Mouse (Mus musculus) macrophage (primary cell): ENCODE measurements around the gene Nhlh1. TPM values are rescaled to one million over a fixed set of nuclear protein-coding genes. Genes with fewer than 3 reads are reported as not detected.

Source experiments
- H3K27ac ChIP-seq: fragments of 350-480 bp; formaldehyde crosslinking; 2 replicates; pipeline ENCODE4 v1.9.0; 2021
- H3K36me3 ChIP-seq: fragments of 350-480 bp; formaldehyde crosslinking; 2 replicates; pipeline ENCODE4 v1.9.0; 2021; ENCODE audit errors: inconsistent target
- H3K4me3 ChIP-seq: fragments of 350-480 bp; formaldehyde crosslinking; 2 replicates; pipeline ENCODE4 v1.9.0; 2021; ENCODE audit errors: inconsistent target
- H3K79me2 ChIP-seq: fragments of 350-480 bp; formaldehyde crosslinking; 2 replicates; pipeline ENCODE4 v1.9.0; 2021; ENCODE audit errors: inconsistent target
- WGBS: methylation state at CpG from one replicate; pipeline ENCODE4 v1.1.7; 2026; ENCODE audit warnings: inconsistent platforms; ENCODE audit not compliant: missing documents; 5-methylcytosine and 5-hydroxymethylcytosine counted together
- polyA plus RNA-seq: library from polyadenylated mRNA; stranded (reverse); fragments of 250-400 nt; gene quantifications from 3 replicates; pipeline ENCODE4 v1.2.4, GENCODE M21; 2018; ENCODE audit warnings: inconsistent platforms
- total RNA-seq, 78 experiments: library from RNA; depleted of rRNA; stranded (reverse); fragments of 250-400 nt; gene quantifications; 1 replicate in 9 of 78; 2 replicates in 24 of 78; 3 replicates in 43 of 78; 4 replicates in 2 of 78; pipeline ENCODE4 v1.2.4; 2018; ENCODE audit warnings: inconsistent platforms in 56 of 78

Nhlh1 gene
- under 1 TPM in 1 of 26 experiments, not detected in 25; 0.23 TPM for total RNA-seq (2018; cell fraction: chromatin; rRNA removed)
- not detected for total RNA-seq (2018; cell fraction: cytosol; rRNA removed)
- total RNA-seq (2018; cell fraction: nucleus; rRNA removed), result not detected
- not detected in 3 replicates for polyA plus RNA-seq

- Histone ChIP-seq H3K27ac (no peak within 1 kb of the TSS), H3K36me3 (no peaks in the 10 kb centered on the region), H3K79me2 (no peaks in the 10 kb centered on the region), H3K4me3 (no peak within 1 kb of the TSS)
- 73% methylated on average over 2 of the region's 2 CpGs for WGBS
Measured at GRCm38 (mm10) chr1:172057491-172057921, at the start of gene Nhlh1. Gene Nhlh1 (minus strand): TSS chr1:172057573.

GRCm38 (mm10) chr1:172105101-172105500 lies 47.7 kb upstream of the Nhlh1 start:
- Histone ChIP-seq H3K4me3 (no peak overlapping the region), H3K79me2 (no peaks in the 10 kb centered on the region), H3K36me3 (peaks cover 94% of the 10 kb centered on the region), H3K27ac (no peak overlapping the region)
- 86% methylated on average over 11 of the region's 11 CpGs for WGBS

GRCm38 (mm10) chr1:172103619-172104018 lies 46.2 kb upstream of the Nhlh1 start:
- no peak overlapping the region for H3K4me3 ChIP-seq
- 89% methylated on average over 4 of the region's 4 CpGs for WGBS
- H3K27ac ChIP-seq, result no peak overlapping the region
- peaks cover 94% of the 10 kb centered on the region for H3K36me3 ChIP-seq
- H3K79me2 ChIP-seq, result no peaks in the 10 kb centered on the region

- no peak overlapping the region for H3K4me3 ChIP-seq
- H3K79me2 ChIP-seq, result no peaks in the 10 kb centered on the region
- WGBS, result 92% methylated on average over 6 of the region's 6 CpGs
- H3K27ac ChIP-seq, result no peak overlapping the region
- peaks cover 77% of the 10 kb centered on the region for H3K36me3 ChIP-seq
Measured at GRCm38 (mm10) chr1:172099325-172100033, 42.1 kb upstream of the Nhlh1 start.

GRCm38 (mm10) chr1:172095202-172095601 lies 37.8 kb upstream of the Nhlh1 start:
- 82% methylated on average over 6 of the region's 6 CpGs for WGBS

GRCm38 (mm10) chr1:172094295-172094694 lies 36.9 kb upstream of the Nhlh1 start:
- Histone ChIP-seq H3K36me3 (peaks cover 77% of the 10 kb centered on the region), H3K79me2 (peaks cover 7% of the 10 kb centered on the region; the same call in 1 of the 2 replicates), H3K4me3 (no peak overlapping the region), H3K27ac (no peak overlapping the region)

More at GRCm38 (mm10) chr1:172095202-172095601, 37.8 kb upstream of the Nhlh1 start:
- Histone ChIP-seq H3K36me3 (peaks cover 77% of the 10 kb centered on the region), H3K4me3 (no peak overlapping the region), H3K79me2 (no peaks in the 10 kb centered on the region; the same call in 1 of the 2 replicates), H3K27ac (no peak overlapping the region)

GRCm38 (mm10) chr1:172093522-172093921 lies 36.1 kb upstream of the Nhlh1 start:
- WGBS, result 81% methylated on average over 3 of the region's 3 CpGs
- Histone ChIP-seq H3K4me3 (no peak overlapping the region), H3K36me3 (peaks cover 79% of the 10 kb centered on the region), H3K27ac (no peak overlapping the region), H3K79me2 (peaks cover 14% of the 10 kb centered on the region; the same call in 1 of the 2 replicates)

GRCm38 (mm10) chr1:172082899-172083445 lies 25.6 kb upstream of the Nhlh1 start:
- Histone ChIP-seq H3K27ac (peak overlapping the region; percentile 82), H3K36me3 (peaks cover 20% of the 10 kb centered on the region), H3K4me3 (peak overlapping the region; percentile 95), H3K79me2 (peaks cover 100% of the 10 kb centered on the region)
- WGBS, result 1% methylated on average over 24 of the region's 24 CpGs

GRCm38 (mm10) chr1:172082101-172082898 lies 24.9 kb upstream of the Nhlh1 start, which contains the start of the genes Copa and Ncstn:
Gene Copa (plus strand): TSS chr1:172082529.
Gene Ncstn (minus strand): TSS chr1:172082795.
- Histone ChIP-seq H3K36me3 (peaks cover 23% of the 10 kb centered on the region), H3K4me3 (peak within 1 kb of the TSS; percentile 95), H3K79me2 (peaks cover 100% of the 10 kb centered on the region), H3K27ac (peak within 1 kb of the TSS; percentile 82)
- WGBS, result under 1% methylated on average over 40 of the region's 40 CpGs

- peaks cover 70% of the 10 kb centered on the region for H3K79me2 ChIP-seq
- H3K4me3 ChIP-seq, result no peak overlapping the region
- WGBS, result 85% methylated on average over 5 of the region's 5 CpGs
- no peak overlapping the region for H3K27ac ChIP-seq
- peaks cover 62% of the 10 kb centered on the region for H3K36me3 ChIP-seq
Measured at GRCm38 (mm10) chr1:172077981-172078380, 20.6 kb upstream of the Nhlh1 start.

- Histone ChIP-seq H3K36me3 (peaks cover 92% of the 10 kb centered on the region), H3K4me3 (no peak overlapping the region), H3K27ac (no peak overlapping the region), H3K79me2 (peaks cover 16% of the 10 kb centered on the region; the same call in 1 of the 2 replicates)
- WGBS, result 95% methylated on average over 7 of the region's 7 CpGs
Measured at GRCm38 (mm10) chr1:172072604-172073003, 15.2 kb upstream of the Nhlh1 start.

- no peak overlapping the region for H3K27ac ChIP-seq
Measured at GRCm38 (mm10) chr1:172071556-172071955, 14.2 kb upstream of the Nhlh1 start.

GRCm38 (mm10) chr1:172070227-172070626 lies 12.9 kb upstream of the Nhlh1 start:
- H3K79me2 ChIP-seq, result no peaks in the 10 kb centered on the region
- peaks cover 100% of the 10 kb centered on the region for H3K36me3 ChIP-seq
- 100% methylated on average over 6 of the region's 6 CpGs for WGBS
- H3K27ac ChIP-seq, result no peak overlapping the region
- H3K4me3 ChIP-seq, result no peak overlapping the region

More at GRCm38 (mm10) chr1:172071556-172071955, 14.2 kb upstream of the Nhlh1 start:
- Histone ChIP-seq H3K79me2 (peaks cover 6% of the 10 kb centered on the region; the same call in 1 of the 2 replicates), H3K36me3 (peaks cover 100% of the 10 kb centered on the region), H3K4me3 (no peak overlapping the region)
- WGBS, result 76% methylated on average over 4 of the region's 4 CpGs

- Histone ChIP-seq H3K36me3 (peaks cover 57% of the 10 kb centered on the region), H3K4me3 (no peak overlapping the region), H3K79me2 (no peaks in the 10 kb centered on the region), H3K27ac (no peak overlapping the region)
- 93% methylated on average over 13 of the region's 13 CpGs for WGBS
Measured at GRCm38 (mm10) chr1:172064613-172065141, 7.3 kb upstream of the Nhlh1 start.
